Mouse (Mus musculus) forebrain, embryonic 14.5 days (tissue): Measurements from ENCODE around the gene Nav2. TPM values are rescaled to one million over a fixed set of nuclear protein-coding genes. Genes with fewer than 3 reads are reported as not detected.

ENCODE experiments used
- ATAC-seq: fragments of 200-750 bp; cut with Nextera tagmentation; 2 replicates; pipeline ENCODE4 v1.8.0; 2017; ENCODE audit warnings: mild to moderate bottlenecking, moderate library complexity
- DNase-seq: peaks from one replicate; pipeline ENCODE4 v3.0.0-alpha.2; 2015; ENCODE audit warnings: low spot score
- H3K27ac ChIP-seq: fragments of 300-500 bp; sonication (generic); 2 replicates; pipeline ENCODE4 v1.5.1; 2014; ENCODE audit warnings: low read depth, mild to moderate bottlenecking, control low read depth, low read length, moderate library complexity
- H3K27me3 ChIP-seq: fragments of 300-500 bp; sonication (generic); replicated peaks from 2 replicates; pipeline ENCODE4 v1.6.1; 2014; ENCODE audit warnings: low read length, control low read depth, mixed read lengths; ENCODE audit not compliant: control insufficient read depth, insufficient read depth
- H3K36me3 ChIP-seq: fragments of 300-500 bp; sonication (generic); 2 replicates; pipeline ENCODE4 v1.6.1; 2014; ENCODE audit warnings: low read length, control low read depth; ENCODE audit not compliant: control insufficient read depth, insufficient read depth
- H3K4me1 ChIP-seq: fragments of 300-500 bp; sonication (generic); 2 replicates; pipeline ENCODE4 v1.6.1; 2014; ENCODE audit warnings: antibody characterized with exemption, low read length, control low read depth; ENCODE audit not compliant: control insufficient read depth, insufficient read depth
- H3K4me2 ChIP-seq: fragments of 300-500 bp; sonication (generic); 2 replicates; pipeline ENCODE4 v1.6.1; 2014; ENCODE audit warnings: mild to moderate bottlenecking, control low read depth, low read length
- H3K4me3 ChIP-seq: fragments of 300-500 bp; sonication (generic); 2 replicates; pipeline ENCODE4 v1.5.1; 2014; ENCODE audit warnings: low read depth, low read length, control low read depth
- H3K9ac ChIP-seq: fragments of 300-500 bp; sonication (generic); 2 replicates; pipeline ENCODE4 v1.6.1; 2014; ENCODE audit warnings: mild to moderate bottlenecking, low read length, control low read depth, moderate library complexity
- H3K9me3 ChIP-seq: fragments of 300-500 bp; sonication (generic); replicated peaks from 2 replicates; pipeline ENCODE4 v1.6.1; 2016; ENCODE audit warnings: low read length, control low read depth, mixed read lengths; ENCODE audit not compliant: control insufficient read depth
- WGBS: fragments of 180-500 bp; shearing (Covaris S2); extraction: QIAGEN DNeasy Blood & Tissue Kit; methylation state at CpG from one replicate; pipeline ENCODE4 v1.1.7; 2014; 5-methylcytosine and 5-hydroxymethylcytosine counted together
- polyA plus RNA-seq: library from polyadenylated mRNA; unstranded; fragments of >200 nt; fragmentation: Nextera tagmentation; extraction: Ambion mirVana; gene quantifications from 2 replicates; pipeline ENCODE4 v1.2.1, GENCODE M21; 2014

The Nav2 gene
- polyA plus RNA-seq, 1 experiment from 2014 or later: 6.3 TPM

- Histone ChIP-seq H3K4me2 (no peak overlapping the region), H3K9ac (no peak overlapping the region), H3K27me3 (no peaks in the 10 kb centered on the region), H3K4me3 (no peak overlapping the region), H3K36me3 (no peaks in the 10 kb centered on the region), H3K27ac (no peak overlapping the region), H3K9me3 (no peaks in the 10 kb centered on the region), H3K4me1 (peaks cover 16% of the 10 kb centered on the region; the same call in 1 of the 2 replicates)
- WGBS: 78% methylated on average over 15 of the region's 15 CpGs
- ATAC-seq (no peak), DNase-seq (no peak)
Observed at GRCm38 (mm10) chr7:49088198-49088912, 179.8 kb downstream of the Nav2 start.

GRCm38 (mm10) chr7:49091371-49091770 is 182.9 kb downstream of the Nav2 start:
- Histone ChIP-seq H3K9ac (no peak overlapping the region), H3K4me3 (no peak overlapping the region), H3K9me3 (no peaks in the 10 kb centered on the region), H3K4me1 (0 out of 2 replicates have a peak, but pooled peaks cover 6% of the 10 kb centered on the region), H3K27me3 (no peaks in the 10 kb centered on the region), H3K36me3 (no peaks in the 10 kb centered on the region), H3K4me2 (no peak overlapping the region), H3K27ac (no peak overlapping the region)
- no peak for ATAC-seq
- DNase-seq: no peak
- WGBS: 53% methylated on average over 5 of the region's 5 CpGs

- H3K27me3 ChIP-seq: no peaks in the 10 kb centered on the region
- DNase-seq (no peak), ATAC-seq (no peak)
- no peak overlapping the region for H3K9ac ChIP-seq
- 0 out of 2 replicates have a peak, but pooled peaks cover 6% of the 10 kb centered on the region for H3K4me1 ChIP-seq
- H3K4me2 ChIP-seq: no peak overlapping the region
- 67% methylated on average over 5 of the region's 5 CpGs for WGBS
- no peaks in the 10 kb centered on the region for H3K9me3 ChIP-seq
- no peak overlapping the region for H3K4me3 ChIP-seq
- H3K36me3 ChIP-seq: no peaks in the 10 kb centered on the region
- H3K27ac ChIP-seq: no peak overlapping the region
Observed at GRCm38 (mm10) chr7:49091921-49092320, 183.4 kb downstream of the Nav2 start.

GRCm38 (mm10) chr7:49093596-49093995 is 185.1 kb downstream of the Nav2 start:
- Histone ChIP-seq H3K36me3 (no peaks in the 10 kb centered on the region), H3K9ac (no peak overlapping the region), H3K4me1 (0 out of 2 replicates have a peak, but pooled peaks cover 3% of the 10 kb centered on the region), H3K27ac (no peak overlapping the region), H3K4me3 (no peak overlapping the region), H3K9me3 (no peaks in the 10 kb centered on the region), H3K4me2 (no peak overlapping the region), H3K27me3 (no peaks in the 10 kb centered on the region)
- 85% methylated on average over 6 of the region's 6 CpGs for WGBS
- no peak for DNase-seq
- no peak for ATAC-seq

DNA sequence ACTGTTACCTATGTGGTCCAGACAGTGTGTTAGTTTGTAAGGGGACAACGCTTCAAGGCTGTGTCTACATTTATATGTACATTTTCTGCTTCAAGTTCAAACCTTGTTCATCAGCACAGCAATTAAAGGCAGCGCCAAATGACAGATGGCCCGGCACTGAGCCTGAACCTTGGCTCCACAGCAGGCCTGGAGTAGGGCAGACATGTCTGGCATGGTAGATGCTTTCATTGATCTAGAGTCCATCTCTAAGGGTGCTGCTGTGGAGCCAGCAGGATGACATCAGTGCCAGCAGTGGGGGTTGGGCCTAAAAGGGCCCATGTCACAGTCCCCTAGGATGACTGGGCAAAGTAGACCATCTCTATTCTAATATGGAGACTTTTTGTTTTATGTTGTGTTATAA is 186.0 kb downstream of the Nav2 start:
- H3K4me3 ChIP-seq: no peak overlapping the region
- 0 out of 2 replicates have a peak, but pooled peaks cover 3% of the 10 kb centered on the region for H3K4me1 ChIP-seq
- ATAC-seq: no peak
- no peak for DNase-seq
- no peaks in the 10 kb centered on the region for H3K9me3 ChIP-seq
- 93% methylated on average over 3 of the region's 3 CpGs for WGBS
- no peak overlapping the region for H3K9ac ChIP-seq
- H3K27me3 ChIP-seq: no peaks in the 10 kb centered on the region
- H3K4me2 ChIP-seq: no peak overlapping the region
- H3K36me3 ChIP-seq: no peaks in the 10 kb centered on the region
- H3K27ac ChIP-seq: no peak overlapping the region

DNA sequence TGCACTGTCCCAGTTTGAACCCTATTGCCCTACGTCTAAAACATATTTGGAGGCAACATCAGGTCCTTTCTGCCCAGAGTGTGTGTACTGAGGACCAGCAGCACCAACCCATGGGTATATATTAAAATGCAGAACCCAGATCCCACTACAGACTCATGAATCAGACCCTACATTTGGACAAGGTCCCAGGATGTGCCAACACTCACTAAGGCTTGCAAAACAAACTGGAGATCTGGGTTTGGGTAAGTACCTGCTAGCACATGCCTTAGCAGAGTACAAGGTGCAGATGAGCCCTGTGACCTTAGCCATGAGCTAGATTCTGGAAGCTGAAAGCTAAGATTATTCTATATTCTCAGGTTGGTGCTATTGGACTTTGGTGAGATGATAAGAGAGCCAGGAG is 192.8 kb downstream of the Nav2 start:
- ATAC-seq (no peak), DNase-seq (no peak)
- WGBS: 70% methylated on average over 1 of the region's 1 CpGs
- H3K27ac ChIP-seq: no peak overlapping the region
- H3K4me3 ChIP-seq: no peak overlapping the region
- H3K9ac ChIP-seq: no peak overlapping the region
- H3K36me3 ChIP-seq: no peaks in the 10 kb centered on the region
- no peak overlapping the region for H3K4me2 ChIP-seq
- H3K4me1 ChIP-seq: peaks cover 9% of the 10 kb centered on the region
- H3K9me3 ChIP-seq: no peaks in the 10 kb centered on the region
- no peaks in the 10 kb centered on the region for H3K27me3 ChIP-seq

GRCm38 (mm10) chr7:49102223-49102622 is 193.7 kb downstream of the Nav2 start:
- 78% methylated on average over 3 of the region's 3 CpGs for WGBS

DNA sequence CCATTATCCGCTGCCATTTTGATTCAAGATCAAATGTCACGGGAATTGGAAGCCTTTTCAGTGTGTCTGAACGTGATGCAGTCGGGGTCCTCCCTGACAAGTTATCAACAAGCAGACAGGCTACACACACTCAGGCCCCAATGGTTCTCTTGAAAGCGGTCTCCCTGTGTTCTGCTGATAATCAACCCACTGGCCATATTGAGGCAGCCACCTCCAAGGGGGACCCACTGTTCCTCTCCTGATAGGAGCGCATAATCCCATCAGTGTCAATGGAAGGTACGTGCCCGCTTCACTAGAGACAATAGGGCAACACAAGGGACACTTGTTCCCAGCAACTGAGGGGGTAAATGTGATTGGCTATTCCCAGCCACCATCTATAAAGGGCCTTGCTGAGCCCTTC is 195.9 kb downstream of the Nav2 start:
- Histone ChIP-seq H3K4me1 (peaks cover 9% of the 10 kb centered on the region), H3K4me3 (no peak overlapping the region), H3K27ac (no peak overlapping the region), H3K4me2 (no peak overlapping the region), H3K27me3 (no peaks in the 10 kb centered on the region), H3K36me3 (no peaks in the 10 kb centered on the region), H3K9ac (no peak overlapping the region), H3K9me3 (no peaks in the 10 kb centered on the region)
- 7% methylated on average over 8 of the region's 8 CpGs for WGBS
- ATAC-seq (peak; percentile 77), DNase-seq (peak; percentile 67)

More at GRCm38 (mm10) chr7:49102223-49102622, 193.7 kb downstream of the Nav2 start:
- Histone ChIP-seq H3K4me3 (no peak overlapping the region), H3K4me1 (peaks cover 9% of the 10 kb centered on the region), H3K4me2 (no peak overlapping the region), H3K27ac (no peak overlapping the region), H3K9me3 (no peaks in the 10 kb centered on the region), H3K36me3 (no peaks in the 10 kb centered on the region), H3K27me3 (no peaks in the 10 kb centered on the region), H3K9ac (no peak overlapping the region)
- ATAC-seq (no peak), DNase-seq (no peak)

GRCm38 (mm10) chr7:49104793-49105192 is 196.3 kb downstream of the Nav2 start:
- 0 out of 2 replicates have a peak, but pooled peaks have one; percentile 40 for ATAC-seq

More at GRCm38 (mm10) chr7:49104793-49105192, 196.3 kb downstream of the Nav2 start:
- WGBS: 5% methylated on average over 1 of the region's 1 CpGs
- no peak overlapping the region for H3K4me2 ChIP-seq
- H3K36me3 ChIP-seq: no peaks in the 10 kb centered on the region
- no peak overlapping the region for H3K27ac ChIP-seq
- H3K4me1 ChIP-seq: peaks cover 9% of the 10 kb centered on the region
- no peaks in the 10 kb centered on the region for H3K27me3 ChIP-seq
- H3K4me3 ChIP-seq: no peak overlapping the region
- no peak overlapping the region for H3K9ac ChIP-seq
- no peak for DNase-seq
- no peaks in the 10 kb centered on the region for H3K9me3 ChIP-seq
